Mouse (Mus musculus): ENCODE measurements around the gene Cys1.
"Not testable (repeated sequence)": the region's sequence is repeated elsewhere in the genome, so short reads cannot be mapped to it uniquely, and the experiment has no call there.

The Cys1 gene

DNA sequence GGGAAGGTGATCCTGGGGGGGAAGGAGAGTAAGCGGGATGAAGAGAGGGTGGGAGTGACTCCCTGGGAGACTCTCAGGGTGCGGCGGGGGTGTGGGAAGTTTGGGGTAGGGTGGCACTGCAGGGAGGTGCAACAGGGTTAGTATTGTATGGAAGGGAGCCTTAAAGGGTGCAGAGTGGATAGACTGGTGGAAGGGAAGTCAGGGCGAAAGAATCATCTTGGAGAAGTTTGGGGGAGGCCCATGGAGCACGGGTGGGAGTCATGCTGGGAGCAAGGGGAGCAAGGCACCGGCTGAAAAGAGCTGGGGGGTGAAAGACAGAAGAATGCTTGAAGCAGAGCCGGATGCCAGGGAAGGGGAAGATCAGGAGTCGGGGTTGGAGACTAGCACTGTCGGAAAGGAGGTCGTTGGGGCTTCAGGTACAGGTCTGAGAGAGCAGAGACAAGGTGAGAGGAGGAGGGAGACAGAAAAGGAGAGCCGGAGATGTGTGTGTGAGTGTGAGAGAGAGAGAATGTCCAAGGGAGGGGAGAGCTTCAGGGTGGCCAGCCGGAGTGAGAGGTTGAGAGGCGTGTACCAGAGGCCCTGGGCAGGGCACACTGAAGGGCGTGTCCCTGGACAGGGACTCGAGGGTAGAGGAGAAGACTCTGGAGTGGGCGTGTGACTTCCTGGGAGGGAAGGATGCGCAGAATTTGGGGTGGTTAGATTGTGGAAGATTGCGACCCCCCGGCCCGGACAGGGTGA is at the start of gene Cys1:
Cys1 (minus strand) TSS at position 528 of the 738 bp plus-strand sequence.
- DNase-seq, result no peak

DNA sequence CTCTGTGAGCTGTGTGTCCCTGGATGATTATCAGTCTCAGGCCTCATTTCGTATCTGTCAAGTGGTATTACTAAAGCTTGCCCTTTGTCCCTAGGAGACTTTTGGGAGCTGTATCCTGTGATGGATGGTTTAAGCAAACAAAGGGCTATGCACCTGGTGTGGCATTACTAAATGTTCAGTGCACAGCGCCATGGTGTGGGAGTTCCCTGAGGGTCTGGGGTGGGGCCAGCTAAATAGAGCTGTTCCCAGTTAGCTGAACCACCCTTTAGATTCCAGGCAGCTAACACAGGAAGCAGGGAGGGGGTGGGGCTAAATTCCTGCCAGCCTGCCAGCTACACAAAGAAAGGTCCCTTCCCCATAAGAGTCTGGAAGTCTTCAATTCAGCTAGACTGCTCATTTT is 42.8 kb upstream of the Cys1 start:
- no peak for DNase-seq

DNA sequence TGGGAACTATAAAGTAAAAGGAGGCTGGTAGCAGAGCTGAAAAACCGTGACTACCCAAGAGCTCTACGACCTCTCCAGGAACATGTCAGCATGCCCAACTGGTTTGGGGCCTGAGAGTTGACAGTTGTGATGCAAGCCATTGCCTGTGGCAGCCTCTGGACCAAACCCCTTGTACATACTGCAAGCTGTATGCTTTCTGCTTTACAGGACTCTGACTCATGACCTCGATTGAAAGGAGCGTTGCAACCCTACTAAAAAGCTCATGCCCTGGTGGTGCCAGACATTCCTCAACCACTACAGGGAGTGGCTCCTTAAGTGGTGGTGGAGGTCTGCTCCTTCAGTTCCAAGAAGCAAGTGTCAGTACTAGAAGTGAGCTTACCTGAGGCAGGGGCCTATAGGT is 42.2 kb upstream of the Cys1 start:
- DNase-seq, result no peak

DNA sequence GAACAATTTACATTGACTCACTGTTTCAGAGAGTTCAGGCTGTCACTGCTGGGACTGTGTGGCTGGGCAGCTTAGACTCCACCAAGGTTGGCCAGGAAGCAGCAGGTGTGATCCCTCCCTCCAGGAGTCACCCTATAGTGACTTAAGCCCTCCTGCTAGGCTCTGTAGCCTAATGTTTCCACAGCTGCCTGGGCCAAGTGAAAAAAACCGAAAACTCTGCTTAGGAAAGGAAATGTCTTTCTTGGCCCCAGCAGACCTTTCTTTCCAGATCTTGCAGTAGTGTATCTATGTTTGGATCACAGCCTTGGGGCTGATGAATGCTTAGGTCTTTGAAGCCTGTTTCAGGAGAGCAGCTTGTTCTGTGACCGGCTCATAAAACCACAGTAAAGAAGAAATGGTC is 41.8 kb upstream of the Cys1 start:
- DNase-seq, result no peak

DNA sequence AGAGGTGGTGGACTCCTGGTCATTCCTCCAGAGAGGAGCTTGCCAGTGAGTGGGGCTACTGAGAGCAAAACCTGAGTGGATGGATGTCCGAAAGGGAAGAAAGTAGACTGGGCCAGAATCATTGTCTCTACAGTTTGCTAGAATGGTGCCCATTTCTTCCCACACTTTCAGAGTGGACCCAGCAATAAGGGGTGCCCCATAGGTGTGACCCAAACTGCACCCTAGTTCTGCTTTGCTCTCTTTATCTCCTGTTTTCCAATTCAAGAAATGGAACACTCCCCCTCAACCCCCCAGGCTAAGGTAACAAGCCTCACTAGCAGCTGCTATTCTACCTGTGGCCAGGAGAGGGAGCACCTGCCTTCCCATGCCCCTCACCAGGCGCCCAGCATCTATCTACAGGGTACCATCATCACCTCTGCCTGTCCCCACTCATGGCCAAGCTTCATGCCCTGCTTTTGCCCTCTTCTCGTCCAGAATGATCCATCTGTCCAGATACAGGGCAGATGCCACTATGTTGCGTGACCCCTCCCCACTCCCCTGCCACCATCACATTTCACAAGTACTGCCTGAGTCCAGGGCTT is 35.2 kb upstream of the Cys1 start:
- peak; percentile 35 to 38 for DNase-seq

DNA sequence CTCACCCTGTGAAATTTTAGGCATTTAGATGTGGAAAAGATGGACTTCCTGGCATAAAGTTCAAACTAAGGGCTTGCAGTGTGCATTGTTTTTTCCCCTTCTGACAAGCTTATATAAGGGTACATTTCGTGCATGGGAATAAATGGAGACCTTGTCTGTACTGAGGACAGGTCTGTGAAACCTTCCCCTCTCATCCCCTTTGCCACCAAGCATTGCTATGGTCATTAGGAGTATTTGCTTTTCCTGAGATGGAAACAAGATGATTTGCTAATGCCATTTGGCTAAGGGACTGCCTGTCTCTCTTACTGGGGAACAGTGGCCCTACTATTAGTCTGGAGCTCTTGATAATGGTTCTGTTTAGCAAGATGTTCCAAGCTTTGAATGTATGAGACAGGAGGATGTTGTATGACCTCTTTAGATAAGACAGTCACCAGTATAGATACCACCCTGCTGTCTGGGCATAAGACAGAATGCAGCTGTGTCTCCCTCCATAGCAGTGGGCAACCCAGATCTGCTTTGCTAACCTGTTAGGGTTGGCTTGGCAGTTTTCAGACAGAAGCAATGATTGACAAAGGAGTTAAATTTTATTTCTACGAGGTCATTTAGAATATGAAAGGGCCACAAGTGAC is 33.8 kb upstream of the Cys1 start:
- no peak for DNase-seq

DNA sequence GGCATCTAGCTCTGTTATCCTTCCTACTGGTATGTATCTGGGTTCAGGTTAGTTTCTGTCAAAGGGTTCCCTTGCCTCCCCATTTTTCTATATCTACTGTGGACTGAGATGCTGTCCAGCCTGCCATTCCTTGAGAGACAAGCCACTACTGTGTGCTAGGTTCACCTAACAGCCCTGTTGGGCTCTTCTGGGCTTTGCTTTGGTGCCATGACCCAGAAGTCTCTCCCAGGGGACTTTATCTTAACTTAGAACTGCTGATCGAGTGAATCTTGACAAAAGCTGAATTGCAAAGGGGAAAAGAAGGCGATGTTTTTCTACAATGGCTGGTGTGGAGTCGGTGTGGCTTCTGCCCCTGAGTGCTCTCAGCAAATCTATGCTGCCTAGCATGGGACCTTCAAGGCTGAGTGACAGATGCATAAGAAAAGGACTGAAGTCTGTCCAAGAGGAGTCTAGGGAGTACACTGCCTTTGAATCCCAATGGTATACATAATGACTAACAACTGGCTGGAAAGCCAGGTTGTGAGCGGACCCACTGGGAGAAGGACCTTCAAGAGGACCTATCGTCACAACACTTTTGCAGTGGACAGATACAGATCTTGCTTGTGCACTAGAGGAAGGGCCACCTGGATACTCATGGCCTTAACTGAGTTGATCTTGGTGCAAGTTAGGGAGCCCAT is 33.1 kb upstream of the Cys1 start:
- DNase-seq, result no peak

DNA sequence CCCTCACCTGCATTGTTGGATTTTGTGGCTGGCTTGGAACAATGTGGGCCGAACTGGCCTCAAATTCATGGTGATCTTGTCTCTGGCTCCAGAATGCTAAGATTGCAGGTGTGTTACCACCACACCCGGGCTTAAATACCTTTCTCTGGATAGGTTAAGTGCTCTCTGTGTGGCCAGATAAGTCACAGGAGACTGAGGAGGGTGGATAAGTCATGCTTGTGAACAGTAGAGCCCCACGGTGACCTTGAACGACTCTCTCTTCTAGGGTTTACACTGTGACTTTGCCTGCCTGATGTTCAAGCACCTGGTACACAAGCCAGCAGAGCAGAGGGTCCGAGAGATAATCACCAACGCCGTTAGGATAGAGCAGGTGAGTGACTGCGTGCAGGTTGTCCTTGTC is 30.8 kb upstream of the Cys1 start:
- DNase-seq, result no peak

DNA sequence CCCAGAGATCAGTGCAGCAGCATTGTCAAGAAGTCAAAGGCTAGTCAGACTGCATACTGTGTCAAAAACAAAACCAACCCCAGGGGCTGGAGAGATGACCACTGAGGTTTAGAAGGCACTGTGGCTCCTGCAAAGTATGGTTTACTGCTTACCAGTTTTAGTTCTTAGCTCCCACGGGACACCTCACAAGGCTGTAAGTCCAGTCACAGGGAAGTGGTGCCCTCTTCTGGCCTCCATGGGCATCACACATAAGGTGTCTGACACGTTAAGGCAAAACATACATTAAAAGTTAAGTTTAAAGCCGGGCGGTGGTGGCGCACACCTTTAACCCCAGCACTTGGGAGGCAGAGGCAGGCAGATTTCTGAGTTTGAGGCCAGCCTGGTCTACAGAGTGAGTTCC is 29.1 kb upstream of the Cys1 start:
- peak in 1 of 2 experiments; percentile 31 for DNase-seq

DNA sequence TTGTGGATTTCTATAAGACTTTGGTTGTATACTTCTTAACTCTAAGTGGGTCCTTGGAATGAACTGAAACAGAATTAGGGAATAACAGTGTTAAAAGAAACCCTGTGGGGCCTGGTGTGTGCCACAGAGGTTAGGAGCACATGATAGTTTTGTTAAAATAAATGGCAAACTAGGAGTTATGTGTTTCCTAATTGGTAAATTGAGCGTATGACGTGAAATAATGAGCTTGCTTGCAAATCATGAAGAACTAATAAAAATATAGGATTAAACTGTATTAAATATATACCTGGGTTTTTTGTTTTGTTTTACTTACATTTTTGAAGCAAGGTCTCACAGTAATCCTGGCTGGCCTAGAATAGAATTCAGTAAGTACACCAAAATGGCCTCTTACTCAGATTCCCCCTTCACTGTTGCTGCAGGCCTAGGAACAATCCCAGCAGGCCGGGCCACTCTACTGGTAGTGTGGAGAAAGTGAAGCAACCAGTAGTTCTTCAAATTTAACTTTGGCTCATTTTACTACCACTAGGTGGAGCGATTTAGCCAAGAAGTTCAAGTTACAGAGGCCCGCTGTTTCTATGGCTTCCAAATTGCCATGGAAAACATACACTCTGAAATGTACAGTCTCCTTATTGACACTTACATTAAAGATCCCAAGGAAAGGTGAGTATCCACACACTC is 28.4 kb upstream of the Cys1 start:
- DNase-seq, result peak; percentile 18 to 28

DNA sequence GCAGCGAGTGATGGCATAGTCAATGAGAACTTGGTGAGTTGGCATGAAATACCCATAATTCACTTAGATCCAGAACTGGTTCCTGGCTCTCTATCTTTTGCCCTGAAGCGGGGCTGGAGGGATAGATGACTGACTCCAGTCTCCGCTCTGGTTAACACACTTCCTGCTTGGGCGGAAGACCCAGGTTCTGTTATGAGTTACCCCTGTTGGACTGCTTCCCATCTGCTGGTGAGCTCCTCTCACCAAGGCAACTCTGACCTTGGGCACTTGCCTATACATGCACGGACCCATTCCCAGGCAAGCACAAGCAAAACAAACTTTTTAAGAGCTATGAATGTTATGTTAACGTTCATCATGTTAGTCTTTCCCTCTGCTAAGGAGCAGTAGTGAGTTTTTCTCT is 27.8 kb upstream of the Cys1 start:
- peak; percentile 31 to 34 for DNase-seq

DNA sequence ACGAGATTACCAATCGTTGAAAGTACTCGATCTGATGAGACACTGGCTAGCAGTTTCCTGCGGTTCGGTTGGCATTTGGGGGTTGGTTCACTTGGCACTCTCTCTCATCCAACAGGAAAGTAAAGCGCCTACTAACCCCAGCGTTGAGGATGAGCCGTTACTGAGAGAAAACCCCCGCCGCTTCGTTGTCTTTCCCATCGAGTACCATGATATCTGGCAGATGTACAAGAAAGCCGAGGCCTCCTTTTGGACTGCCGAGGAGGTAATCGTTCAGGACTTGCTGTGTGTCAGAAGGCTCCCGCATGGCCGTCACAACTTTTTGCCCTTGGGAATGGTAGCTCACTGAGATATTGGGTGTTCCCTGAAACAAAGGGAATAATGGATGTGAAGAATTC is 27.2 kb upstream of the Cys1 start:
- DNase-seq, result peak in 1 of 2 experiments; percentile 20

DNA sequence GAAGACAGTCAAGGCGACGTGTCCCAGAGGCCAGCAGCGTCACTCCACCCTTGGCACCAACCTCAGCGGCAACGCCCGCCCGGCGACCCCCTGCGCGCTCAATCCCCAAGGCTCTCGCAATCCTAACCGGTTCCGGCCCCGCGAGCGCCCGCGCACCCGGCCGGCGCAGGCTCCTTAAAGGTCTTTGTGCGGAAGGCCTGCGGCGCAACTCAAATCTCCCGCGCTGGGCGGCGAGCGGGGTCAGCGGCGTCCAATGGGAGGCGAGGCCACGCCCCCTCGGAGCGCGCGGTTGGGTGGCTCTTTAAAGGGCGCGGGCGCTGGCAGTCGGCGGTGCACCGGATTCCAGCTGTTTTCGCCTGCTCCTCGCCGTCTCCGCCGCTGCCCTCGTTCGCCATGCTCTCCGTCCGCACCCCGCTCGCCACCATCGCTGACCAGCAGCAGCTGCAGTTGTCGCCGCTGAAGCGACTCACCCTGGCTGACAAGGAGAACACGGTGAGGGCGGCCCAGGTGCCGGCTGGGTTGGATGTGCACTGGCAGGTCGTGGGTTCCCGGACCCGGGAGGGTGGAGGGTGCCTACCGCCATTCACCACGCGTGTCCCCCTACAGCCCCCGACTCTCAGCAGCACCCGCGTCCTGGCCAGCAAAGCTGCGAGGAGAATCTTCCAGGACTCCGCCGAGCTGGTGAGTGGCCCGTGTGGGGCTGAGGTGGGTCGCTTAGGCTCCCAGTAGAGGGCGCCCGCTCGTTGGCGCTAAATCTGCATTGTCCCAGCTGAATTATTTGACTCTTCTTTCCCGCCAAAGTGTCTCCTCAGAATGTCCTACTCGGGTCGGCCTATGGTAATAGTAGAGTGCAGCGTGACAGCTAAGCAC is 26.6 kb upstream of the Cys1 start, which contains the start of gene Rrm2:
Rrm2 (plus strand) TSS at position 288 of the 870 bp plus-strand sequence.
- peak; percentile 96 for DNase-seq

DNA sequence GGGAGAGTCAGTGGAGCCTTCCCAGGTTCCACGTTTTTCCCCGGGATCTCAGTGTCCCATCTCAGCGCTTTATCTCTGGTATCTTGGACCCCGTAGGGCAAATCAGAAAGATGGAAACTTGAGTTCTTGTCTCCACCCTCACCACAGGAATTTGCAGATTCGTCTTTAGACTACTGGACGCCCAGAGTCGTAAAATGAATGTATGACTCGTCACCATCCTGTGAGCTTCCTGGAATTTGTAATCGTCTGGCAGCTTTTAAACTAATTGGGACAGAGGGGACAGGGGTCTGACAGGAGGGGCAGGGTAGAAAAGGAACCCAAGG is 25.8 kb upstream of the Cys1 start:
- DNase-seq, result no peak

DNA sequence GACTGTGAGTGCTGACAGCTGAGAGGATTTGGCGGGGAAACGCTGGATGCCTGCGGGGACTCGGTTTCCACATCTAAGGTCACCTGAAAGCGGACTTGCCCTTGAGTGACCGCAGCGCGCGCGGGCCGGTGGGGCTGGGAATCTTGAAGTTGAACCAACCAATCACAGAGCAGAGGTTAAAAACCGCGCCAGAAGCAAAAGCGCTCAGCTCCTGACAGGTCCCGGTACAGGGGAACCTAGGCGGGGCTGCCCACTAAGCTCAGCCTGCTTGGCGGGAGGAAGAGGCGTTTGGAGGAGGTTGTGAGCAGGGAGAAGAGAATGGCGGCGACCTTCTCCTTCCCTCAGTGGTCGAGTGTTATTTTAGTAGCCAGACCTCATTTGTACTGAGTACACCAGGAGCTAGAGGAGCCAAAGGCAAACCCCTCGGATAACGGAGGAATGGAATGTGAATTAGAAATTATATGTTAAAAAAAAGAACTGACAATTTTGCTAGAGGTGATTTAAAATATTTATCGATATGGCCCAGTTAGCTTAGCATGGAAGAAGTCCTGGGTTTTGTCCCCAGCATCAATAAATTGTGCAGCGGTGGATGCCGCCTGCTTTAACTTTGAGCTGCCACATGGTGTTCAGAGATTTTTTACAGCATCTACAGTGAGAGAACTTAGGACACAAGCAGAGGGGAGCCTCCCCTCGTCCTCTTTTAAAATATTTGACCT is 25.3 kb upstream of the Cys1 start:
- DNase-seq, result peak; percentile 57 to 71

DNA sequence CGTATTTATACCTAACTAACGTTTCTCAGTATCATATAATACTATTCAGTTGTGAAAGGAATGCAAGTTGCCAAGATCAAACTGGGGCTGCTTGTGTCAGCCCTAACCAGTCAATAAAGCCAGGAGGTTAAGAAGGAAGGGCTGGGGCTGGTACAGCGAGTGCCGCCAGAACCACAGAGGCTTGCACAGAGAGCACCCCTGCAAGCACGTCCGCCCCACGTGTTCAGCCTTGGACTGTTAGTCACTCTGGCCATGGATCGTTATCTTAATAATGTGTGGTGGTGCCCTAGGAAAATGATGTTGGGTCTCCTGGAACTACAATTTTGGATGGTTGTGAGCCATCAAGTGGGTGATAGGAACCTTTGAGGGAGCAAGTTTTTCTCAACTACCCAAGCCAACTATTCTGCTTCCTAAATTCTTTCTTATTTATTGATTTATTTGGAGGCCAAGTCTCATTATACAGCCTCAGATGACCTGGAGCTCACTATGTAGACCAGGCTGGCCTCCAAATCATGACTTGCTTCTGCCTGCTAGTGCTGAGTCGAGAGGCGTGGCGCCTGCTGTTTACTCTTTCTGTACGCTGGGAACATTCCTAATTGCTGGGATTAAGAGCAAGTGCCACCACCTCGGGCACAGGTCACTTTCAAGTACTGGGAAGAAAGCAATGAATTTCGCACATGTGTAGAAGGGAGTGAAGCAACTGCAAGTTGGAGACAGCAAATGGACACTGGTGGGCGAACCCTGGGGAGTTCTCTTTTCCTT is 24.1 kb upstream of the Cys1 start:
- DNase-seq, result no peak

DNA sequence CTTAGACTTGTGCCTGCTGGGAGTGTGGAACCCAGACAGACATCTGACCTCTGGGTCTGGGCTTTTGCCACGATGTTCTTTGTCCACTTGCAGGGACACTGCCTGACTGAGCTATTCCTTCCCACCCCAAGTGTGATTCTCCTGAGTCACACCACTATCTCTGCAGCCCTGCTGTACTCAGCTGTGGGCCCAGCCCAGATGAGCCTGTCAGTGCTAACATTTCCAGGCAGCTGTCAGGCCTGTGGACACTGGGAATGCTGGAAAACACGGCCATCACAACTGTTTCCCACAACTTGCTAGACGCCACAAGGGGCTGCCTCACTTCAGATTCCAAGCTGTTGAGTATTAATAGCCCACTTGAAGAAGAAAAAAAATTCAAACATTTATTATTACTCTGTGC is 21.4 kb upstream of the Cys1 start:
- no peak for DNase-seq

DNA sequence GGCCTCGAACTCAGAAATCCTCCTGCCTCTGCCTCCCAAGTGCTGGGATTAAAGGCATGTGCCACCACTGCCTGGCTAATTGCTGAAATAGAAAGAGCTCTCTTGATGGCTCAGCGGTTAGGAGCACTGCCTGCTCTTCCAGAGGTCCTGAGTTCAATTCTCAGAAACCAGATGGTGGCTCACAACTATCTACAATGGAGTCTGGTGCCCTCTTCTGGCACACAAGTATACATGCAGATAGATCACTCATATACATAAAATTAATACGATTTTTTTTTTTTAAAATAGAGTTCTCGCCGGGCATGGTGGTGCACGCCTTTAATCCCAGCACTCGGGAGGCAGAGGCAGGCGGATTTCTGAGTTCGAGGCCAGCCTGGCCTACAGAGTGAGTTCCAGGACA is 20.0 kb upstream of the Cys1 start:
- DNase-seq, result not testable (repeated sequence)

DNA sequence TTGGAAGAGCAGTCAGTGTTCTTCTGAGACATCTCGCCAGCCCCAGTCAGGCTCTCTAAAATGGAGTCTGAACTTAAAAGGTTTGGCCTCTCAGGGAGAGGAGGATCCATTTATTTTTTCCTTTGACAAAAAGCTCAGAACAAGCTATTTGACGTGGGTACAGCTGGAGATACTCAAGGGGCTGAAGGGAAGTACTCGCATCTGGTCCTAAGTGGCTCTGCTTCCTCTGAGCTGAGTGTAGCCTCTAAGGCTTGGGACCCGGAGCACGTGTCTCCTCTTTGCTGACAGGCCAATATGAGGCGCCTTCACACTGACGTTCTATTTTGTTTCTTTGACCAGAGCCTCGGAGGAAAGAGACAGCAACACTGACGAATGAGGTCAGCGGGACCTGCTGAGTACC is 18.0 kb upstream of the Cys1 start:
- no peak for DNase-seq

DNA sequence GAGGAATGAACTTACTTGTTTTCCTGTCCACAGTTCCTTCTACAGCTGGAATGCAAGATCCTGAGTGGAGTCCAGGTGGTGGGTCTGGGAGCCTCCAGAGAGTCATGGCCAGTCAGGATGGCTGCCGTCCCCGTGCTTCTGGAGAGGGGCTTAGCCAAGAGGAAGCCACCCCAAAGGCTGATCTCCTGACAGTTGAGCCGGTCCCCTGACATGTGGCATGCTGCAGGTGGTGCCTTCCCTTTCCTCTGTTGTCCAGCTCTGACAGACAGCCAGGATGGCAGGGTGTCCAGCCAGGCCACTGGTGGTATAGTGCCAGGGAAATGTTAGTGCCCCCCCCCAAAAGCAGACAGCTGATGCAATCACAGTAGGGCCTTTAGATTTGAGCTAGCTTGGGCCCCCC is 16.9 kb upstream of the Cys1 start:
- no peak for DNase-seq
